Mouse (Mus musculus): ENCODE data around the gene Rftn1.
"Not testable (repeated sequence)": the region's sequence is repeated elsewhere in the genome, so short reads cannot be mapped to it uniquely, and the experiment has no call there.

The Rftn1 gene

DNA sequence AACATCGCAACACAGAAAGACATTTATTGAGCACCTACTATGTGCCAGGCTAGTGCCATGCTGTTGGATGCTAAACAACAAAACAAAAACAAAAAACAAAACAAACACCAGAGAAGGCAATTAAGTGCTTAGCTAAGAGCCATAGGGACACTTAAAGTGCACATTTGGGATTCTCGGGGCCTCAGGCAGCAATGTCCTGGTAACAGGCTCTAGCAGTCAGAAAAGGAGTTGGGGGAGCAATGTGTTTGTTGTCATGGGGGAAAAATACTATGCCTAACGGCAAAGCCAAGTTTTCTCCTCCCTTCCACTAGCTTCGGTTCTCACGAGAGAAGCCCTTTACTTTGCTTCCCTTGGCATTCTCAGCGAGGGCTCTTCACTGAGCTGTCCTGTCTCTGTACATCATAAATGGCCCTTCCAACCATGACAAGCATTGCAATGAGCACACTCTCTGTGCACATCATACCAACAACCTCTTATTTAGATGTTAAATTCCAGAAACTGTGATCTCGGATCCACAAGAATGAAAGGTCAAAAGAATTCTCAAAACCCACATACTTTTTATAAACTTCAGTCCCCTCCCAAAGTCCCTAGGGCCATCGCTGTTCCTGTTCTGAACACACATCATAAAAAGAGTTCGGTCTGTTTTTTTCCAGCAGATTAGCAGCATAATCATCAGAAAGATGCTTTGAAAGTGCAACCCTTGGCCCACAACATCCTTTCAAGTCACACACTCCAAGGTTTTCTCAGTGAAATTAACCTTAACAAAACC lies 63.2 kb downstream of the Rftn1 start:
- DNase-seq: no peak

DNA sequence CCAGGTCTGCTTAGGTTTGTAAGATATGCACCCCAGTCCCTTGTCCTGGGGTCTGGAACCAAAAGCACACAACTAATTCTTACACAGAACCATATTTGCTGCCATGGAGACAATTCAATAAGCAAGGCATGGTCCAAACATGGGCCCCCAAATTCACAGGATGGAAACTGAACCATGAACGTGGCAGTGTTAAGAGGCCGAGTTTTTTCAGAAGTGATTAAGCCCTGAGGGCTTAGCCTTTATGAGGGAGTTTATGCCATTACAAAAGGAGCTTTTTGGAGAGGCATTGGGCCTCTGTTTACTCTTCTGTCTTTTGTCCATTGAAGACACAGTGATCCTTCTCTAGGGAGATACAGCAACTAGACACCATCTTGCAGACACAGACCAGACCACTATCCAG lies 63.9 kb downstream of the Rftn1 start:
- no peak for DNase-seq

DNA sequence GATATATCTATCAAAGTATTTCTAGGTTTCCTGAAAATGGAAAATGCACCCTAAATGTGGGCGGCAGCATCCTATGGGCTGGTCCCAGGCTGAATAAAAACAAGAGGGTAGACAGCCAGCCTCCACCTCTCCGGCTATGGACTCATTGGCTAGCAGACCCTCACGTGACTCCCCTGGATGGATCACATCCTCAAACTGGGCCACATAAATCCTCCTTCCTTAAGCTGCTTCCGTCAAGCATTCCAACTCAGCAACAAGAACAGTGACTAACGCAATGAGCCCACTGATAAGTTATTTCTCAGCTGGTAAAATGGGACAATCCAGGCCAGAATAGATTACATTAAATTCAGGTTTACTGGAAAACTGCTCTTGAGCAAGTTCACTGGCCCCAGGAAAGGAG lies 64.6 kb downstream of the Rftn1 start:
- no peak for DNase-seq

DNA sequence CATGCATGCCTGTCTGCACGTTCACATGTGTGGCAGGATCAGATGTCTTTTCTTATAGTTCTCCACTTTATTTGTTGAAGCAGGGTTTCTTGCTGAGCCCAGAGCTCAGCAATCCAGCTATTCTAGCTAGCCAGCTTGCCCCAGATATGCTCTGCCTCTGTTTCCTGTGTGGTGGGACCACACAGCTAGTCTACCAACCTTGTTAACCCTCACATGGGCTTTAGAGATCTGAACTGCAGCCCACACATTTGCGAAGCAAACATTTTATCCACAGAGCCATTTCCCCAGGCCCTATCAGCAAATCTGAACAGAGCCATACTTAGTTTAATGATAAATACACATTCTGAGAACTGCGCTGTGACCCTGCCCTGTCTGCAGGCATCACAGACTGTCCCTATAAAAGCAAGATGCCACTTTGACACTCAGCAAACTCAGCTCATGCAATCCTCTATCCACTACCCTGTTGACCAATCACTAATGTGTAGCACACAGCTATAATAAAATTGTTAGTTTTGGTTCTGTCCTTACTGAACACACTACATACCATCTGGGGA lies 65.2 kb downstream of the Rftn1 start:
- DNase-seq: no peak

DNA sequence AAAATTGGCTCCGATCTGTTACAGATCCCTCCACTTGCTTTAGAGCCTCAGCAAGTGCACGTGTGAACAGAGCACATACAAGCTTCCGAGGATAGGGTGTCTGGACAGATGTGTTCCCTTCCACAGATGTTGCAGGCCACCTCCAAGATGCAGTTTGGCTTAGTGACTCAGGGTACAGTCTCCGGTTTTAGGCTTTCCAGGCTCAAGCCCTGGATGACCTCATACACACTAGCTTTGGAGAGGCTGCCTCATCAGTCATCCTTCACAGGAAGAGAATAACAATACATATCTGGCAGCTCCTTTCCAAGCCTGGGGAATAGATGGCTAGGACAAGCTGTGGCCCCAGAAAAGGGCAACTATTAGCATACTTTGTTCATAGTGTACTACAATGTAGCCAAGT lies 65.8 kb downstream of the Rftn1 start:
- DNase-seq: no peak

DNA sequence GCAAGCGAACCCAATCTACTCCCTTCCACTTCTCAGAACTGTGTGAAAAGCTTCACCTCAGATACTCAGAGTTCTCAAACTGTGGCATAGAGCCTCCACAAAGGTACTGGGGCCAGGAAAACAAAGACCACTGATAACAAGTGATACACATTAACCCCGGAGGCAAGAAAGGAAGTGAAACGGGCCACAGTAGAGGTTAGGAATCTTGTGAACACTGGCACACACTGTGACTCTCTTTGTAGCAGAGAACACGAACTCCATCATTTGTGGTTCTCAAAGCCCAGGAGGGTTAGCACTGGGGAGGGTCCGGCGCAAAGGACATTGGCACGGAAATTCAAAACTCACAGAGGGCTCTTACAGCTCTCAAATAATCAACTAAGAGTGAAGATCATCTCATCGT lies 67.9 kb downstream of the Rftn1 start:
- DNase-seq: no peak

DNA sequence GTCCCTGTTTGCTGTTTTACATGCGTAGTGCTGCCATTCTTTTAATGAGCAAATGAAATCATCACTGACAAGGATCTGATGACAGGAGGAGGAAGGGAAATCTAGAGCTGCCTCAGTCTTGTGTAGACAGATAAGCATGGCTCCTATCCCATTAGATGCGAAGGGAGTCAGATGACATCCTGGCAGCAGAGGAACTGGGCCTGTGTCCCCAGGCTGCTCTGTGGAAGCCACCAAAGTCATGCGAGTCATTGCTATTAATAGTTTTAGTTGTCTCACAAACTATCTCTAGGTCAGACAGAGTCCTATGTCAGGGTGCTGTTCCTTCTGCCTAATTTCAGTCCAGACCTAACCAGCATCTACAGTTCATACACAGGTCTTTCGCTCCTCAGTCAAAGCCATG lies 70.4 kb downstream of the Rftn1 start:
- DNase-seq: no peak

DNA sequence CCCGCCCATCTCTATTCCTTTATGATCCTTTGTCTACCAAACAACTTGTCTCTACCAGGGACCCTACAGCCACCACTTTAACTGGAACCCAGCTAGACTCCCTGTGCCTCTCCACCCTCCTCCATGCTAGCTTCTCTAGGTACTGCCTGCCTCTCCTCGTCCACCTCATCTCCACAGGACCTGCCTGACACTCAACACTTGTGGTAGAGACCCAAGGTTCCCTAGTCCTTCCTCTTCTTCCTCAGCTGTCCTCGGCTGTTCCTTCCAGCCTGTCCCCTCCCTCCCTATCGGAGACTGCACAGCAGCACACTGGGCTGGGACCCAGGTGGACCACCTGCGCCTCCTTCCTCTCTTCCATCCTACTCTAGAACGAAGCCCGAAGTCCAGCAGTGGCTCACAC lies 73.0 kb downstream of the Rftn1 start:
- DNase-seq: no peak

DNA sequence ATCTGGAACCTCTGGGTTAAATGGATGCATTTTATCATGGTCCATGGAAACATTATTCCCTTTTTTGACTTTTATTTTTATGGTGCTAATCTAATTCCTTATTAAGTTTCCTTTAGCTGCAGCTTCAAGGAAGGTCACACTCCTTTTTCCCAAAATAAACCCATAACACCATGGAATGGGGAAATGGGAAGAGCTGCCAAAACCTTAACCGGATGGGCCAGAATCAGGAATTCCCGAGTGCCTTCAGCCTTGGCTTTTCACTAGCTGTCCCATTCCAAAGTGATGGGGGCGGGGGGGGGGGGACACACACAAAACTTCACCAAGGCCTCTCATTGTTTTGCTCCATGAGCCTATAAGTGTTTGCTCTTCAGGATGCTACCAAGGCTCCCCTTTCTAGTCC lies 73.5 kb downstream of the Rftn1 start:
- DNase-seq: no peak

DNA sequence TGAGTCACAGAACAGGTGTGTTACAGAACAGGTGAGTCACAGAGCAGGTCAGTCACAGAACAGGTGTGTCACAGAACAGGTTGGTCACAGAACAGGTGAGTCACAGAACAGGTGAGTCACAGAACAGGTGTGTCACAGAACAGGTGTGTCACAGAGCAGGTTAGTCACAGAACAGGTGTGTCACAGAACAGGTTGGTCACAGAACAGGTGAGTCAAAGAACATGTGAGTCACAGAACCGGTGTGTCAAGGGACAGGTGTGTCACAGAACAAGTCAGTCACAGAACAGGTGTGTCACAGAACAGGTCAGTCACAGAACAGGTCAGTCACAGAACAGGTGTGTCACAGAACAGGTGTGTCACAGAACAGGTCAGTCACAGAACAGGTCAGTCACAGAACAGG lies 74.1 kb downstream of the Rftn1 start:
- not testable (repeated sequence) for DNase-seq

DNA sequence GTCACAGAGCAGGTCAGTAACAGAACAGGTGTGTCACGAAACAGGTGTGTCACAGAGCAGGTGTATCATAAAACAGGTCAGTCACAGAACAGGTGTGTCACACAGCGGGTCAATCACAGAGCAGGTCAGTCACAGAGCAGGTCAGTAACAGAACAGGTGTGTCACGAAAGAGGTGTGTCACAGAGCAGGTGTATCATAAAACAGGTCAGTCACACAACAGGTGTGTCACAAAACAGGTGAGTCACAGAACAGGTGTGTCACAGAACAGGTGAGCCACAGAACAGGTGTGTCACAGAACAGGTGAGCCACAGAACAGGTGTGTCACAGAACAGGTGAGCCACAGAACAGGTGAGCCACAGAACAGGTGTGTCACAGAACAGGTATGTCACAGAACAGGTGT lies 74.8 kb downstream of the Rftn1 start:
- not testable (repeated sequence) for DNase-seq

DNA sequence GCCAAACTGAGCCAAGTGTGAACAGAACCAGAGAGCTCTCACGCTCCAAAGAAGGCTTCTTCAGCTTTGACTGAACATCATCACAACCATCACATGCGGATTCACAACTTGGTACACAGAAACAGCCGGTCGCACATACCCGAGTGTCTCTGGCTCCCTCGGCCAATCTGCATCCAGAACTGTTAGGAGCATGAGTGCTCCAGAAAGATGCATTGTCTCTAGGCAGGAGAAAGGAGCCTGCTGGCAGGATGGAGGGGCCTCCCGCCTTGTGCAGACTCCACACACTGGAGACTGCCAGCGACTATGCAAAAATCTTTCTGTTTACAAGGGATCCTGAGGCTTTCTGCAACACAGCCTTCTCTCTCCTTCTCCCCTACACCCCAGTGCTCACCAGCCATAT lies 75.8 kb downstream of the Rftn1 start:
- no peak for DNase-seq

DNA sequence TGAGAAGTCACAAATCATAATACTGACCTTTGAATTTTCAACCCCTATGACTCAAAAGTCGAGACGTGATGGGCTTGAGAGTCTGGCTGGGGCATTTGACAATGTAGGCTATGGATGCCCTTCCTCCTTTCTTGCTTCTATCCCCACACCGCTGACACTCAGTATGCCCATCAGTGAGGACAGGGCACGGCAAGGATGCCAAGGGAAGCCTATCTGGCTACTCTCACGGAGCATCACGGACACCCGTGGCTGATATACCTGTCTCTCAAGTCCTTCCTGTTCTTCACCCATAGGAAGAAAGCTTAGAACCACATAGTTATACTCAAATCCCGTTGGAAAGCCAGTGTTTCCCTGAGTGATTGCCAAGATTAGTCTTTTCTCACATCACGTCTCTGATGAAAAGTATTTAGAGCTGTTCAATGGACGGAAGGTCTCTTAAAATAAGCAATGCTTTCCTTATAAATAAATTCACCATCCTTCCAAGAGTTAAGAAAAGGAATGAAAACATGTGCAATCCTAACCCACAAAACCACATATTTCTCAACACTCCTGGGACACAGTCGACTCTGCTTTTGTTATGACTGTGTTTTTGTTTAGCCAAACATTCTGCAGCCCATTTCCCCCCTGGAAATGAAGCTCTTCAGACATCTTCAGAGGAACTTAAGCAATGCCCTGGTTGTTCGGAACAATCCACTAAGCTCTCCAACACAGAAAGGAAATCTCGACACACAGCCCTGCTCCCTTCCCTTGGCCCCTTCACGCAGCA lies 79.6 kb downstream of the Rftn1 start:
- no peak for DNase-seq

DNA sequence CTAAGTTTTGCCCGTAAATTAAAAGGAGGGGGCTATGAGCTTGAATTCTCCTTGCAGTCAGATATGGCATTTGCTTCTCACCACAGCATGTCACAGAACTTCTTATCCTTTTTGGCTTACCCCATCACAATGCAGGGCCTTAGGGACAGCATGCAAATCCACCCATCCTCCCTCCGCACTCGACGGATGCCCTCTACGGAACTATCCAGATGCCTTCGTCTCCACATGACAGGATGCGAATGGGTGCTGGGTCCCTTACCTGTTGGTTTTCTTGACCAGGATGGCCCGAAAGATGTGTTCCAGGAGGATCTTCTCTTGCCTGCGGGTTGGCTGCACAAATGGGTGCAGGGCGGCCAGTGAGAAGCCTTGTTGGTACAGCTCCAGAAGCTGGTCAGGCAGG lies 83.7 kb downstream of the Rftn1 start:
- DNase-seq: no peak

DNA sequence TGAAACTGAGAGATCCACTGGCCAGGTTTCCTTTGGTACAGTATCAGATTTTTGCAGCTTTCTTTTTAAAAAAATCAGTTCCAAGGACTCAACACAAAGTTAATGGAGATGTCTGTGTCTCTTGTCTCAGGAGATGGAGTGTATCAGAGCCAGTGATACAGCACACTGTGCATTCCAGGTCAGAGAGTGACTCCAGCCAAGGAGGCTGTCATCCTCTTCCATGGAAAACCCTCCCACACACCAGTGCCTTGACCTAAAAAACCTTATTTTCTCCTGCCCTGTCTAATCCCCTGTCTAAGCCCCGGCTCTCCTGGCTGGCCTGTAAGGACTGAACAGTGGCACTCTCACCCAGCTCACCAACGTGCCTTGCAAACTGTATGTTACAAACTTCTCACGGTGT lies 86.3 kb downstream of the Rftn1 start:
- no peak for DNase-seq

DNA sequence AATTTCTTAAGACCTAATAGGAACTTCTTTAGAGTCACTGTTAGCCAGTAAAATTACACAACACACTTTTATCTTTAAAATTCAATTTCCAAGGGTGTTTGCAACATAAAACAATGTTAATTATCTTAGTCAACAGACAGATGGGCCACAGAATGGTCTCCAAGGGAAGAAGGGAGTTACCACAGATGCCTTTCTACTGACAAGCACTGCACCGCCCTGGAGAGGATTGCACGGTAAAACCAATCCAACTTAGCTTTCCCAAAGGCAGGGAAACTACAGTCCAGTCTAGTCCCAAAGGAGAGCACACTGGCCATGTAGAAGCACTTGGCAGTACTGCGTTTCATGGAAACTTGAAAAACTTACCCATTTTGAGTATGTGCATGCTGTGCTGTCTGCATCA lies 89.1 kb downstream of the Rftn1 start:
- no peak for DNase-seq

DNA sequence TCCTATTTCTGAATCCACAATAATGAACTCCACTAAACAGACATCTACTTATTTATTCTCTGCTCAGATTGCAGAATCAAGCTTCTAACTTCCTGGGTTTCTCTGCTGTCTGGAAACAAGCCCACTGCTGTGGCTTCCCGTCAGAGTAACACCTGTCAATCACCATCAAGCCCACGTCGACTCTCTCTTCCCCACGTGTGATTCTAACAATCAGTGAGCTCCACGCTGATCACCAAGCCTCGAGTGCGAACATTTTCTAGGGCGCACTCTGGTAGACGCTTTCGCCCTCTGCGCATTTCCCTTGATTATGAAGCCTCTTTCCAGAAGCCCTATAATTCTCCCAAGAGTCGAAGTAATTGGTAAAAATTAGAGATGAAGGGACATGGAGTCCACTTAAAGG lies 90.4 kb downstream of the Rftn1 start:
- no peak for DNase-seq

DNA sequence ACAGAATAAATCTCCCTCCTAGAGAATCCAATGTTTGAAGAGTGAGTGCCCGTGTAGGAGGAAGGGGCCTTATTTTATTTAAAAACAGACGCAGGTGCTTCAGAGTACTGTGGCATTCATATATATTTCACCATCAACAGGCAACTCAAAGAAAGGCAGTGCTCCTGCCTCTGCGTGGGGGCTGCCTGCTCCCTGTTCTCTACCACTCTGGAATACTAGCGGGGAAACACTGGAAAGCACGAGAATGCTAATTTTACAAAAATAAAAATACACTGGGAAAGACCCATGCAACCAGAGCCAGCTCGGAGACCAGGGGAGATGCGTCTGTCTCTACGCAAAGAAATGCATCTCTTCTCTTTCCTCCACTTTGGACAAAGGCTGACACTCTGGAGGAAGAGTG lies 91.1 kb downstream of the Rftn1 start:
- no peak for DNase-seq

DNA sequence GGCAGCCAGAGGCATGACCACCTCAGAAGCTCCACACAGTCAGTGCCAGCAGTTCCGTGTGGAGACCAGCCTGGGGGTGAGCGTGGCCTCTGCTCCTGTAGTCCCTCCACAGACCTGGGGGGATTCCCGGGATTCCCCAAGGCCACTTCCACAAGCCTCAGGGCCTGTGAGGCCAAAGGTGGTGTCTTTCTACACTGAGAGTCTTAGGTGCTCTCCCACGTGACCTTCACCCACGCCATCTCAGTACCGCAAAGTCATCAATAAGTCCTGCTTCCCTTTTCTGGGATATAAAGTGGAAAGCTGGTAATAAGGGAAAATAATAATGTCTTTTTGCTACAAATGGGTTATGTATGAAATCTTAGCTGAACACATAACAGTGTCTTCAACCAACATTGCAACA lies 92.2 kb downstream of the Rftn1 start:
- DNase-seq: no peak

DNA sequence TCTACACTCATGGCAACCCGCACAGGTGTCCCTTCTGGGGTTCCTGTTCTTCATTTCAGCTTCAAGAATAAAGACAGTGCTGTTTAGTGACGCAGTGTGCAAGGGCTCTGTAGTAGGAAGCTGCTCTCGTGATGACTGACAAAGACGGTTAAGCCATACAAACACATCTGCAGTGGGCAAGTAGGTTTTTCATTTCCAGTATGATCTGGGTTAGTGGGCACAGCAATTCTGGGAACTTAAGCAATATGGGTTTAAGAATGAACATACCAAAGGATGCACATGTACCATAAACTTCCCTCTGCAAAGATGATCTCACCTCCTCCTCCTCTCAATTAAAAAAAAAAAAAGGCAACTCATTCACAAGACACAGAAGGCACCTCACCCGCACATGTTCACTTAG lies 92.6 kb downstream of the Rftn1 start:
- no peak for DNase-seq

DNA sequence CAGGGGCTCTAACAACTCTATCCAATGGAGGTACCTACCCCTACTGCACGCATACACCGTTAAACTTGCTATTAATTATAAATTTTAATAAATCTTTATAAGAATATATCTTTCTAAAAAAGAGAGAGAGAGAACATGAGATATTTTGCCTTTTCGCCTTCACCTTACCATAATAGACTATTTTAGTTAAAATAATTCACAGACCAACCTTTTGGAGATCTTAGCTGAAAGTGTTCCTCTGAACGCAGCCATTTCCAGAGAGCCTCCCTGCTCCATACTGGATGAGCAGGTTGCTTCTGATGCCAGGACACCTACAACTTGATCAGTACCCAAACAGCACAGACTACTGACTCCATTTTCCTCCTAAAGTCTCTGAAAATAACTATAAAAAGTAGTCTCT lies 94.2 kb downstream of the Rftn1 start:
- no peak for DNase-seq

DNA sequence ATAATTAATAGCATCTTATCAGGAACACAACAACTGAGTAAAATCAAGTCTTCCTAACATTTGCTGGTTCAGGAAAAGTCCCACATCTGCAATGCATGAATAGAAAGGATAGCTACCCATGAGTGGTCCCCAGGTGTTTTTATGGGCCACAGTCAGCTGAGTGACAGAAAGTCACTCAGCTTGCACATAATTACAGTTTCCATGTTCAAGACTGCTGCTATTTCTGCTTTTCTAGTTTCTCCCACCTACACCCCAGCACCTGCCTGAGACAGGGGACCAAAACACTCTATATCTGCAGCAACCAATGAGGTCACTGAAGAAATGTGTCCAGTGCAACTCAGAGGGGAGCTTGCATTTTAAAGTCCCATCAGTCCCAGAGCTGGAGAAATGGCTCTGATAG lies 95.9 kb downstream of the Rftn1 start:
- no peak for DNase-seq

DNA sequence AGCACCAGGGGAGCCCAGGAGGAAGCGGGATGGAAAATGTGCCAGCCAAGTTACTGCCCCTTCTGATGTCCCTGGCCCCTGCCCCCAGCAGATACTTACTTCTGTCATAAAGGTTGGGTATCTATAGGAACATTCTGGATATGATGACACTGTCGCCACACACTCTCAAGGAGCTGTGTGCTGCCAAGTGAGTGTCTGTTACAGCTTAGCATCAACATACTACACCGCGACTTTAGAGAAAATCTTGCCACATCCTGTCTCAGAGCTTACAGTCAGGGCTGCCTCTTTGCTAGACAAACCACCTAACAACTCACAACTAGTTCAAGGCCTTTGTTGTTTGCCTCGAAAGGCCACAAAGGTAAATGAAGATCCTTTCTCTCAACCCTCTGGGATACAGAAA lies 96.4 kb downstream of the Rftn1 start:
- DNase-seq: no peak

DNA sequence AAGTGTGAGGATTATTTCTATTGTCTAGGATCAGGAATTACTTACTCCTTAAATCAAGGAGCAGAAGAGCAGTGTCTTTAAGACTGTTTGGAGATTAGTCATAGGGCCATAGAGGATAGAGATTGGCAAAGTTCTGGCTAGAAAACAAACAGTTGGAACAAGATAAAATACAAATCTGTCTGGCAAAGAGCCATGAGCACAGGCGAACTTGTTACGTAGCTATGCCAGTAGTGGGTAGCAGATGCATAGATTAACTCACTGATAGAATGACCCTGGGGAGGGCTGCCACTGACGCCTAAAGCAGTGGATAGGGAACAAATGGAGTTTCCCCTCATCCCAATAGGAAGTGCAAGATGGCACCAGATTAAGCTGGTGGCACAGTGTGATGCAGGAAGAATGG lies 97.1 kb downstream of the Rftn1 start:
- DNase-seq: no peak
